Mouse (Mus musculus) skeletal muscle tissue, adult 2 months (tissue): Measurements from ENCODE around the gene Dydc1.

Source experiments
- DNase-seq: peaks from one replicate; pipeline ENCODE4 v3.0.0-alpha.2; 2012; ENCODE audit warnings: low read depth, low spot score

Gene Dydc1

GRCm38 (mm10) chr14:41098726-41099125, 26.0 kb downstream of the Dydc1 start:
- DNase-seq: no peak

DNA sequence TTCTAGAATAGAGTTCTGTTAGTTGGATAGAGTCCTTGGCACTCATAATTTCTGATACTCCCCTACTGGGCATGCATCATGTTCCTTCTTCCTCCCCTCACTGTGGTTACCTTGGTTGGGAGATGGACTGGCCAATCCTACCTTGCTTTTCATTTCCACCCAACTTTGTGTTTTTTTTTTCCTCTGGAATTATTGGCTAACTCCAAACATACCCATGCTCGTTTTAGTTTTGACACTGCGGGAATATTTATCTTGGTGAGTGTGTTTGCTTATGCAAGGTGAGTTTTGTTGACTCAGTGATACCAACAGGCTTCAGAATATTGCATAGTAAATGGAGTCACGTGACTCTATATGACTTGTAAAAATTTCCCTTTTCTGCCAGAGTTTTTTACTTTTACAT, 28.0 kb downstream of the Dydc1 start:
- no peak for DNase-seq

- DNase-seq: no peak
Observed at GRCm38 (mm10) chr14:41101242-41101641, 28.5 kb downstream of the Dydc1 start.

GRCm38 (mm10) chr14:41102269-41102668, 29.6 kb downstream of the Dydc1 start:
- no peak for DNase-seq

DNA sequence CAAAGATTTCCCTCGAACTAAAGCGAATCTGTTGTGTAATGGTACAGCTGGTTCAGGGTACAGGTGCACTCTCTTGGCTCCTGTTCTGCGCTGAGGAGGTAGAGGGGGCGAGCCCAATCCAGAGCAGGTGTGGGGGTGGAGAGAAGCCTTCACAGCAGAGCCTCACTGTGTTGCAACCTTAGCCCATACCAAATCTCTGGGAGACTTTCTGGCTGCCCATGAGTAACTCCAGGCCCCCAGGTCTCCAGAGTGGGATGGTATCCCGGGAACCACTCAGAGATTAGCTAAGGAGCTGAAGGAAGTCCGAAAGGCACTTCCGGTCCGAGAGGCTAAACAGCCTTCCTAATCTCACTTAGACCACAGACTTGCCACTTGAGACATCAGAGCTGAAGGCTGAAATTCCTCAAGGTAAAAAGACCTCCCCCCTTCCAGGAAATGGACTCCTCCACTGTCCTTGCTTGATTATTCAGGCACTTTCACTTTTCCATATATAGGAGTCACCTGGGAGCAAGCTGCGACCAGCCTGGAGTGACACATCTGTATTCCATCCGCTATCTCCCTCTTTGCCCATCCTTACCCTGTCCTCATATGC, 32.2 kb downstream of the Dydc1 start, which contains the start of gene Mat1a:
Mat1a (plus strand) TSS at position 183 of the 592 bp plus-strand sequence.
- DNase-seq: no peak

DNA sequence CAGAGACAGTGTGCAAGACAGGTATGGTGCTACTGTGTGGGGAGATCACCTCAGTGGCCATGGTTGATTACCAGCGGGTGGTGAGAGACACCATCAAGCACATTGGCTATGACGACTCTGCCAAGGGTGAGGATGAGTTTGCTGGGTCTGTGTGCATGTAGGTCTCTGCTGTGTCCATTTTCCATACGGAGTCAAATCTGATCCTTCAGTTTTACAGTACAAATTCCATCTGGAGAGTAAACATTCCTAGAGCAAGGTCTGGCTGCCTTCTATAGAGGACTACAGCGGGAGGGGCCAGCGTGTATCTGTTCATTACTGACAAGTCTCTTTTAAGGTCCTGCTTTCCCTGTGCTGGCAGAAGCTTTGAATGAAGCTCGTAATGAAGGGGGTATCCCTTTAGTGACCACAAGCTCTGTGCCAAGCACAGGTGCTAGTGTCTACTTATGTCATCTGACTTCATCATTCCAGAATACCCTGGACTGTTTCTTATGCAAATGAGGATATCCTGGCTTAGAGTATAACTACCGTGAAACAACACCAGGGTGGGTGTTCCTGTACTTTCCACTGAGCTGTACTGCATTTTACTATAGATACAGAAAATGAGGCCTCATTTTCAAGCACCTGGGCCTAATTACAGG, 38.4 kb downstream of the Dydc1 start:
- DNase-seq: no peak

GRCm38 (mm10) chr14:41112944-41113343, 40.2 kb downstream of the Dydc1 start:
- no peak for DNase-seq

- DNase-seq: no peak
Observed at GRCm38 (mm10) chr14:41116271-41116670, 43.6 kb downstream of the Dydc1 start.

- no peak for DNase-seq
Observed at GRCm38 (mm10) chr14:41124683-41125082, 52.0 kb downstream of the Dydc1 start.

DNA sequence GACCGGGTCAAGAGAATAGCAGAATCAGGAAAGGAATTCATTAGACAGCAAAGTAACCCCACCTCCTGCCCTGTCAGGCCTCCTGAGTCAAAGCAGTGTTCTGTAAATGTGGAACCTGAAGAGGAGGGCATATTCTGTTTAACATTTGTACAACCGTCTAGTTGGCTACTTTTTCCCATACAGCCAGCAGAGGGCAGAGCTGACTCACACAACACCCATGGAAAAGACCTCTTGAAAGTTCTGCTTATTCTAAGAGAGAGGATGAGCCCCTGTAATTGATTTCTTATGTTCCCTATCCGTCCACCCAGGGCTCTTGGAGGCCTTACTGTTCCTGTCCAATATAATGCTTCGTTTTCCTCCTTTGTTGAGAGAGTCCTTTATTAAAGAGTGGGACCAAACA, 55.3 kb downstream of the Dydc1 start:
- no peak for DNase-seq

- DNase-seq: no peak
Observed at GRCm38 (mm10) chr14:41131540-41131939, 58.8 kb downstream of the Dydc1 start, which contains the start of gene Sftpa1. Gene Sftpa1, plus strand, starts transcription at chr14:41131782.

DNA sequence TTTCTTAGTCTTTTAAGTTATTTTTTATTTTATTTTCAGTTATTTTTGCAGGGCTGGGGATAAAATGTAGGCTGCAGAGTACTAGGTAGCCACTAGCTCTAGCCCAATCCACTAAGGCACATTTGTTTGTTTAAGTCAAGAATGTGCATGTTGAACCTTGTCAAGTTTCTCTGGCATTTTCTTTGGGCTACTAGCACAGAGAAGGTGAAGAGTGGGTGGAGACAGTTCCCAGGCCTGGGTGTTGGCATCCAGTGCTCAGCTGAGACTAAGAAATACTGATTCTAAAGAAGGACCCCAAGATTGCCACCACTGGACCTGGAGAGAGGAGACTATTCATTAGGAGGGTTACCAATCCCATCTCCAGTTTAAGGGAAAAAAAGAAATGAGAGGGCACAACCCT, 64.3 kb downstream of the Dydc1 start:
- no peak for DNase-seq

GRCm38 (mm10) chr14:41140686-41141085, 68.0 kb downstream of the Dydc1 start:
- DNase-seq: no peak
